Mouse (Mus musculus): ENCODE data around the gene Capg.

DNA sequence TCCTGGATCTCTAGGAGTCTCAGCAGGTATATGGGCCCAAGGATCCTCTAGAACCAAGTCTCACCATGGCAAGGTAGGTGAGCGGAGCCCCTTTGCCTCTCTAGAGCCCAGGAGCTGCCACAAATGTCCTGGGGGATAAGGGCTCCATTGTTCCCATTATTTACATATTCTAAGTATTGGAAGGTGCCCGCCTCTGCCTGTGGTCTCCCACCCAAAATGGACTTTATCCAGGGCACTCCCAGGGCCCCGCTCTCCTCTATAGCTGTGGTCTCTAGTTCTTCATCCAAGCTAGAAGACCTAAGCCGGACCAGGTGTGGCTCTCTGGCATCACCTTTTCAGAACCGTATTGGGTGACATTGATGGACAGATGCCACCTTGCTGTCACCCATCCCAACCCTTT is 22.6 kb upstream of the Capg start, which contains the start of gene Sh2d6:
- TF ChIP-seq POLR2A (IDR thresholded peaks at IDR 0.05; ENCODE audit: control insufficient read depth in 1 of 2, insufficient read depth in 1 of 2, low read depth in 1 of 2, low read length in 2 of 2, poor library complexity in 1 of 2) (no peak), MAZ (IDR thresholded peaks at IDR 0.05; ENCODE audit: low read depth, low read length) (no peak), CTCF (IDR thresholded peaks at IDR 0.05 in 2 of 3, conservative IDR thresholded peaks at IDR 0.05 in 1 of 3; ENCODE audit: control insufficient read depth in 1 of 3, insufficient read depth in 1 of 3, low read depth in 2 of 3, low read length in 3 of 3, poor library complexity in 1 of 3, severe bottlenecking in 1 of 3) (no peak), RAD21 (IDR thresholded peaks at IDR 0.05; ENCODE audit: low read depth, low read length) (no peak), EP300 (IDR thresholded peaks at IDR 0.05; ENCODE audit: low read depth in 1 of 2, low read length in 2 of 2) (no peak), ZMIZ1 (IDR thresholded peaks at IDR 0.05; ENCODE audit: low read depth, low read length) (no peak), TCF12 (IDR thresholded peaks at IDR 0.05; ENCODE audit: low read depth, low read length) (no peak), NRF1 (IDR thresholded peaks at IDR 0.05; ENCODE audit: insufficient read depth, low read depth, low read length, poor library complexity, severe bottlenecking) (no peak), HCFC1 (IDR thresholded peaks at IDR 0.05; ENCODE audit: low read depth, low read length) (no peak)
